Mouse (Mus musculus): ENCODE data around the gene Crlf3.

DNA sequence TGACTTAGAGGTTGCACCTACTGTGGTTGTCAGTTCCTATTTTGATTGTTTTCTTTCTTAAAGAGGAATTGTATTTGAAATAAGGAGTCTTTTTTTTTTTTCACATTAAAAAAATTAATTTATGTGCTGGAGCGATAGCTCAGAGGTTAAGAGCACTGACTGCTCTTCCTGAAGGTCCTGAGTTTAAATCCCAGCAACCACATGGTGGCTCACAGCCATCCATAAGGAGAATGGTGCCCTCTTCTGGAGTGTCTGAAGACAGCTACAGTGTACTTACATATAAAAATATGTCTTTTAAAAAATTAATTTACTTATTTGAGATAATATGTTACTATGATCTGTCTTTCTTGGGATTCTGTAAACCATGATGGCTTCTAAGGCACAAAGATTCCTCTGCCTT lies 61.0 kb downstream of the Crlf3 start:
- TF ChIP-seq POLR2A (IDR thresholded peaks at IDR 0.05; ENCODE audit: low read depth, low read length) = no peak
- no peak for TF ChIP-seq CTCF (conservative IDR thresholded peaks at IDR 0.05; ENCODE audit: insufficient read depth, insufficient read length, low read depth, low read length)

Measured in kidney, adult 2 months (tissue).